Mouse (Mus musculus): ENCODE data around the gene Ttc7b.
A peak's percentile ranks its signal among the peaks of the same experiment; 100 is the strongest.

- TF ChIP-seq CTCF (IDR thresholded peaks at IDR 0.05; ENCODE audit: control insufficient read depth, insufficient read depth, insufficient read length) (no peak), CEBPB (IDR thresholded peaks at IDR 0.05; ENCODE audit: low read depth) (peak; percentile 41)
Measured at GRCm38 (mm10) chr12:100269967-100270662, 250.5 kb downstream of the Ttc7b start.

Data from C2C12 (cell line).